Mouse (Mus musculus) liver, postnatal 0 days (tissue): ENCODE measurements around the gene 1500009L16Rik.

Experiments
- CTCF ChIP-seq: sonication (generic); IDR thresholded peaks from 2 replicates; pipeline ENCODE4 v1.5.1; 2016; ENCODE audit warnings: antibody characterized with exemption, low read depth
- EP300 ChIP-seq: IDR thresholded peaks from 2 replicates; pipeline ENCODE4 v1.6.1; 2016; ENCODE audit warnings: antibody characterized with exemption, low read depth, mild to moderate bottlenecking

GRCm38 (mm10) chr10:83744656-83745055 lies 22.0 kb downstream of the 1500009L16Rik start:
- TF ChIP-seq CTCF, result no peak
- no peak for TF ChIP-seq EP300
